Mouse (Mus musculus): ENCODE results near the gene Armh3.
"Not testable (repeated sequence)": the region's sequence is repeated elsewhere in the genome, so short reads cannot be mapped to it uniquely, and the experiment has no call there.

Gene Armh3

GRCm38 (mm10) chr19:46032731-46033510 is 34.6 kb upstream of the Armh3 start:
- DNase-seq (ENCODE audit: low spot score): no peak

GRCm38 (mm10) chr19:46031689-46032432 is 33.6 kb upstream of the Armh3 start:
- no peak for DNase-seq (ENCODE audit: low spot score)

- DNase-seq (ENCODE audit: low spot score): no peak
These were observed 32.1 kb upstream of the Armh3 start for GRCm38 (mm10) chr19:46030196-46030983.

- no peak for DNase-seq (ENCODE audit: low spot score)
These were observed 31.4 kb upstream of the Armh3 start for GRCm38 (mm10) chr19:46029652-46030051.

- no peak for DNase-seq (ENCODE audit: low spot score)
These were observed 30.5 kb upstream of the Armh3 start for GRCm38 (mm10) chr19:46028747-46029320.

- DNase-seq (ENCODE audit: low spot score): no peak
These were observed 28.3 kb upstream of the Armh3 start for GRCm38 (mm10) chr19:46026567-46026966.

GRCm38 (mm10) chr19:46024959-46025358 is 26.7 kb upstream of the Armh3 start:
- no peak for DNase-seq (ENCODE audit: low spot score)

- DNase-seq (ENCODE audit: low spot score): no peak
These were observed 17.7 kb upstream of the Armh3 start for GRCm38 (mm10) chr19:46016023-46016422.

- DNase-seq (ENCODE audit: low spot score): peak; percentile 88
These were observed 16.4 kb upstream of the Armh3 start for GRCm38 (mm10) chr19:46014572-46015178.

GRCm38 (mm10) chr19:46005680-46006079 is 7.4 kb upstream of the Armh3 start:
- no peak for DNase-seq (ENCODE audit: low spot score)

- no peak for DNase-seq (ENCODE audit: low spot score)
These were observed 6.7 kb upstream of the Armh3 start for GRCm38 (mm10) chr19:46004814-46005466.

GRCm38 (mm10) chr19:46003371-46004226 is 5.3 kb upstream of the Armh3 start, which contains the start of gene Hps6:
Gene Hps6 (plus strand): TSS chr19:46003508.
- DNase-seq (ENCODE audit: low spot score): peak; percentile 90

- no peak for DNase-seq (ENCODE audit: low spot score)
These were observed 4.0 kb upstream of the Armh3 start for GRCm38 (mm10) chr19:46002279-46002678.

GRCm38 (mm10) chr19:45999378-45999777 is 1.1 kb upstream of the Armh3 start:
- no peak for DNase-seq (ENCODE audit: low spot score)

GRCm38 (mm10) chr19:45998694-45999217 is 468 bp upstream of the Armh3 start:
- DNase-seq (ENCODE audit: low spot score): no peak

- DNase-seq (ENCODE audit: low spot score): no peak
These were observed 923 bp downstream of the Armh3 start for GRCm38 (mm10) chr19:45997365-45997764.

- DNase-seq (ENCODE audit: low spot score): no peak
These were observed 4.1 kb downstream of the Armh3 start for GRCm38 (mm10) chr19:45993981-45994737.

GRCm38 (mm10) chr19:45993441-45993840 is 4.8 kb downstream of the Armh3 start:
- DNase-seq (ENCODE audit: low spot score): not testable (repeated sequence)

GRCm38 (mm10) chr19:45991171-45991570 is 7.1 kb downstream of the Armh3 start:
- DNase-seq (ENCODE audit: low spot score): no peak
